Mouse (Mus musculus) thymus, adult 18-20 months (tissue): Measurements from ENCODE around the gene Trpm8.

Experiments used
- DNase-seq, 2 experiments: peaks; one replicate each; pipeline ENCODE4 v3.0.0; 2022; ENCODE audit warnings: mixed read lengths in 2 of 2

The Trpm8 gene

DNA sequence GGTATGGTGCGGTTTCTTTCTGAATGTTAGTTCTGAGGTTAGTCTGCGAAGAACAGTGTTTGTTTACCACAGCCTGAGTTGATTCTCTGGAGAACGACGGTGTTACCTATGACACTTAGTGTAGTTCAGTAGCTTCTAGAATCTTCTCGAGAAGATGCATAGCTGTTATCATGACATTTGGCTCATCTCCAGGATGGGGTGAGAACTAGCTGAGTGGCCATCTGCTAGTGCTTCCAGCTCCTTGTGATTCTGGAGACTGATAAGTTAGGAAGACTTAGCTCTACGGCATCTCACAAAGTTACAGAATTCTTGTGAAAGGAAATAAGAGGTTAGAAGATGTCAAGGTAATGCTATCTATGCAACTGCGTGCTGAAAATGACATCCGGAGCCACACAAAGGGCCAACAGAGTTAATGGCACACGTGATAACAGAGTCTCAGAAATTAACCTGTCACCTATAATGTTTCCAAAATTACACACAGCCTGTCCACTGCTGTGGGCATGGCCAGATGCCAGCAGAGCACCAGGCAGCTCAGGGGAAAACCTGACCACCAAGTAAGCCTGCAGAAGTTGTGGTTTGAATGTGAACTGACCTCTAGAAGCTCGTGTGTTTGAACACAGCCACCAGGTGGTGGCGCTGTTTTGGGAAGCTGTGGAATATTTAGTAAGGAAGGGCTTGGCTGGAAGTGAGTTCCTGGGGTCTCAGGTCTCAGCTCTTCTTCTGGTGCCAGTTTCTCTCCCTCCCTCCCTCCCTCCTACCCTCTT, 89.6 kb downstream of the Trpm8 start:
- no peak for DNase-seq

DNA sequence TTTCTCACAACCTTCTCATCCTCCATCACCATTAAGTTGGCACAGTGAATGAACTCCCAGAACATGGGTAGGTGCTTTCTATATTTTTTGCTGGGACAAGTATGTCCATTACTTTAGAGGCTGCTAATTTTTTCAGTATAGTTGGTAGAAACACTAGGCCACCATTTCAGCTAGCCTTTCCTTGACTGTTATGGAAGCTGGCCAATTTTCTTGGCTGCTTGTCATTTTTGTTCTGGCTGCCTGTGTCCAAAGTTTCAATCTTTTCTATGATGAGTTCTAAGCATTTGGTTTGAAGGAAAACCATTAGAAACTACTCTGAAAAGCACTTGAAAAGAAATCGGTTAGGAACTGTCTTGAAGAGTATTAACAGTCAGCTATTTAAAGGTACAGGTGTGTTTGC, 101.0 kb downstream of the Trpm8 start:
- DNase-seq: no peak

DNA sequence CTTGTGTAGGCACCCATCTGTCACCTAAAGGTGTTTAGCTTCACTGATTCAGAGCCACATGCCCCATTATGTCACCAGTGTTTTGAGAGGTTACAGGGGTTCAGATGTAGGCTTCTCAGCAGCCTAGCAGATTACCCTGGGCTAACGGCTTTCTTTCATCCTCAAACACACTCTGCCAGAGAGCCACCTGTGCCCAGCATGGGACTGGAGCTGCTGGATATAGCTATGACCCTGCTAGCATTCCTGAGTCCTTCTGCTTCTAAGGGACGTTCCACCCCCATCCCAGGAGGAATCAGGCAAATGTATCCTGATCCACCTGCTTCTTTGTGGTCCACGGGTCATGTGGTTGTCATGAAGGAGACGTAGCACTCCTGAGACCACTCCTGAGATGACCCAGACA, 114.2 kb downstream of the Trpm8 start:
- no peak for DNase-seq

DNA sequence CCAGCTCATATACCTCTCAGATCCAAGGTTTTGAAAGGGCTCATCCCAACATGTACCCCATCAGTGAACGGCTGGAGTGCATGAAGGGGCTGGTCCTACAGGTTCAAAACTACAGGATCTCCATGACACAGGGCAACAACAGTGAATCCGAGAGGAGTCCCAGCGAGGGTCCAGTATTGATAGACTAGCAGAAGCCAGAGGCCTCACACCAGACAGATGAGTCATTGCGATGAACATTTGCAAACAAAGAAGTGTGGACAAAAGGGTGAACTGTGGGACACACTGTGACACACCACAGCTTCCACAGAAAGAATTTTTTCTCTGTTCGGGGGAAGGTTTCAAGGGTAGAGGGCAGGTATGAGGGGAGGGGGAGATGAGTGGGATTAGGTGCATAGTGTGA, 115.9 kb downstream of the Trpm8 start:
- no peak for DNase-seq

DNA sequence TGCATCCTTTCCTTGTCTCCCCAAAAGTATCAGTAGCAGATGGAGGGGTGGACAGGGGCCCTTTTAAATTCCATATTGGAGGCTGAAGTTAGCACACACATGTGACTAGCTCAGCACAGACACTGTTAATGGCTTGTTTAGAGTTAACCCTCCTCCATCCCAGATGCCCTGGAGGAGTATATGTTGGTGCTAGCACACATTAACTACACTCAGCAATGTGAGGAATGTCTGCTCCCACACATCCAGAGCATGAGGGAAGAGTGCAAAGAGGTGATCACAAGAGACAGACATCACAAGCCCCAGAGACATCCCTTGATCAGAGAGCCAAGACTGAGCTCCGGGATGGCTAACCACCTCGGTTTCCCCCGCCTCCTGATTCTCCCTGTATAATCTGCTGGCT, 125.9 kb downstream of the Trpm8 start:
- DNase-seq: no peak

DNA sequence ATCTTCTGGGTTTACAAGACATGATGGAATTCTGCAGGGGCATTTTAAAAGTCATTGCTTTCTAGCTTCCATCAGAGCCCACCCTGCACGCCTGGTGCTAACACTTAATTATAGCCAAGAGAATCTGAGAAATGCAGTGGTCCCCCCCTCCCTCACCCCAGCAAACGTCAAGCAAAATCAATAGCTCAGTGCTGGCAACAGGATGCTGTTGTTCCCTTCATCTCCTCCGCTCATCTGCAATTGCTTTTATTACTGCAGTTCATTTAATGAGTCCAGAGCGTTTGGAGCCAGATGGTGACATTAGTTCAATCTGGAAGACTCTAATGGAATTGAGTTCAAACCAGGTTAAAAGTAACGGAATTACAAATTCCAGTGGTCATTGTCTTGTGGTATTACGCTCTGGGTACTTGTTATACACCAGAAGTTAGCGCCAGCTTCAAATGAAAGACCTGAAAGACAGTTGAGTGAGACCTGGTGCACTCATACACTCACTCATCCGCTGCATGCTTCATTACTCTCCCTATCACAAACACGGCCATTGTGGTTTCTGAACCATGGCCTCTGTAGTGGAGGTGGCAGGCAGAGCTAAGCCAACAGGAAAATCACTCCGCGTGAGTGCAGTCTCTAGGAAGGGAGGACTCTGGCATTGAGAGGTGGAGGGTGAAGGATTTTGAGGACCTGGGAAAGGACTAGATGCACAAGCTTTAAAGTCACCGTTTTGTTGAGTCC, 128.8 kb downstream of the Trpm8 start:
- DNase-seq: no peak

DNA sequence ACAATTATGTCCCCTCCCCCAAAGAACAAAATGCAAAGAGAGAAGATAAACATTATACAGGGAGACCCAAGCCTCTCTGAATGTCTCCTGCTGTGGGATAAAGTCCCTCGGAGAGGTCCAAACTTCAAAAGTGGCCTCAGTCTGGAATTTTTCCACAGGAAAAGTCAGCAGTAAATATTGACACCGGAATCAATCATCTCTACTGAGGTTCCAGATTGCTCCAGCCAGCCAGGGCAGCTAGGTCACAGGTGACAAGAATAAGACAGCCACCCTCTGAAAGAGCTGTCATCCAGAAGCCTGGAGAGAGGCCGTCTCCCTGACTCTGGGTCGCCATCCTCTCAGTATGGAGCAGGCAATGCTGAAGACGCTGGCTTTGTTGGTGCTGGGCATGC, 129.3 kb downstream of the Trpm8 start, which contains the start of gene Spp2:
Gene Spp2 (plus strand): TSS at position 155 of the 392 bp plus-strand sequence.
- DNase-seq: no peak

DNA sequence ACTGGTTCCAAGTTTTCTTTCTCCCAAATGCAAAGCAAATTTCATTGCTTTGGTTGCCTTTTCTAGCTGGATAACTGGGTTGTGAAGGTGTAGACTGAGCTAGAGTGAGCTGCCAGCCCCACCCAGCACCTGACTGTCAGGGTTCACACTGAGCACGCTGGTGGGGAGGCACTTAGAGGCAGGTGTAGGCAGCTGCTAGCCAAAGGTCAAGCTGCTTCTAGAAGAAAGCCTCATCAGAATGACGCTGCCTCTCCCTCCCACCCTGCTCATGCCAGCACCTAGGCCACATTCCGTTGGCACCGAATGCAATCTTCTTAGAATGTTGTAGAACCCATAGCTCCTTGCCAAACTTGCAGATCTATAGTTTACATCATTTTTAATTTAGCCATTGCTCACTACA, 130.9 kb downstream of the Trpm8 start:
- no peak for DNase-seq

DNA sequence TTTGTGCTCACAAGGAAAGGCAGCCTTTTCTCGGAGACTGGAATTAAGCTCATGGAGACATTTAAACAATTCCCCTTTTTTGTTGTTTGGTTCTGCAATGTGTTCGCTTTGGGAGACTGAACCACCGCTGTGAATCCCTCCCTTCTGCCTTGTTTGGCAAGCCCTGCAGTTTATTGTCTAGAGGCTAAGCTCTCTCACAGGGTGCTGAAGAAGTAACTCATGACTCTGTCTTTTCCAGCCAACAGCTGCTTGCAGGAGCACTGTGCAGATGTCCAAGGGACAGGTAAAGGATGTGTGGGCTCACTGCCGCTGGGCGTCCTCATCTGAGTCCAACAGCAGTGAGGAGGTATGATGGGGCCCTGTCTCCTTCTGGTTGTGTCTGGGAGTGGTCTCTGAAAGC, 134.6 kb downstream of the Trpm8 start:
- DNase-seq: no peak

DNA sequence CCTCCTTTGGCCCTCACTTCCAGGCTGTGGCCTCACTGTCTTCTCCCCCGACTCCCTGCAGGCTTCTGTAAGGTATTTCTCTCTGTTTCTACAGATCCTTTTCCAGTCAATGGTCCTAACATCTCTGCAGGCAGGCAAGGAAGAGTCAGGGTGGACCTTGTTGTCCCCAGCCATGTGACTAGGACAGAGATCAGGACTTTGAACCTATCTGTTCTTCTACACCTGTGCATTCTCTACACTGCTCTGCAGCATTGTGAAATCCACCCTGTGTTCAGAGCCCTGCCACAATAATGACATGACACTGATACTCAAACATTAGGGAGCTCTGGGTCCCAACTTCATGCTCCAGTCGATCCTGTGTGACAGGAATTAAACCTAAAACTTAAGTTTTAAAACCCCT, 141.5 kb downstream of the Trpm8 start:
- DNase-seq: no peak

DNA sequence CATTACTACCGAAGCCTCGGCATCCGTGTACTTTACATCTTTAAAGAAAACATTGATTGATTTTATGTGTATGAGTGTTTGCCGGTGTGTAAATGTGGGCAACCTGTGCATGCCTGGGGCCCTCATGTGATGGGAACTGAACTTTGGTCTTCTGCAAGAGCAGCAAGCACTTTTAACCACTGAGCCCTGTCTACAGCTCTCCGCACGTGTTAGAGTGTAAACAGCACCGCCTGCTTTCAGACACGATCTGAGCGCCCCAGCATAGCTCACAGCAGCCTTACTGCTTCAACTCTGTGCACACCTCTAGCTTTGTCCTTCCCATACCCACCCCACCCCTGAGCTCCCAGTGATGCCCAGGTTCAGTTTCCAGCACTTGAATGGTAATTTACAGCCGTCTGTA, 144.6 kb downstream of the Trpm8 start:
- no peak for DNase-seq

DNA sequence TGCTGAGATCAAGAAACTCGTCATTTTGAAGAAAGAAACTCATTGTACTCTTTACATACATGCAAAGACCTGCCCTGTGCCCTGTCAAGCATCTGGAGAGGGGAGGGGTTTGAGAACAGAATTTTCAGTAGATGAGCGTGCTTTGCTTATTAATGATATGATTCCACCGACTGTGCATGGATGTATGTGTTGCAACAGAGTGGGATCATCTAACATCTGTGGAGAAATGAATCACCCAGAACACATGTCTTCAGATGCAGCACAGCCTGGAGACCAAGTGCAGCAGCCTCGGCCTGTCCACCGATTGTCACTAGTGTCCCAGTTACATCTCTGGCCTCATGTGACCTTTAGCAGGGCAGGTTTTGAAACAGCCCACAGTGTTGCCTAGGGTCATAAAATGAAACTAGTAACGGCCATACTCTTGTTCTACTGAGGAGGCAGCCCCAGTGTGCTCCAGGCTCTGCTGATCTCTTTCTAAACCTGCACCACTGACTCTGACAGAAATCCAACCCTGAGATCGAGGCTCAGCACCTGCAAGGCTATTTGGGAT, 145.5 kb downstream of the Trpm8 start:
- no peak for DNase-seq

DNA sequence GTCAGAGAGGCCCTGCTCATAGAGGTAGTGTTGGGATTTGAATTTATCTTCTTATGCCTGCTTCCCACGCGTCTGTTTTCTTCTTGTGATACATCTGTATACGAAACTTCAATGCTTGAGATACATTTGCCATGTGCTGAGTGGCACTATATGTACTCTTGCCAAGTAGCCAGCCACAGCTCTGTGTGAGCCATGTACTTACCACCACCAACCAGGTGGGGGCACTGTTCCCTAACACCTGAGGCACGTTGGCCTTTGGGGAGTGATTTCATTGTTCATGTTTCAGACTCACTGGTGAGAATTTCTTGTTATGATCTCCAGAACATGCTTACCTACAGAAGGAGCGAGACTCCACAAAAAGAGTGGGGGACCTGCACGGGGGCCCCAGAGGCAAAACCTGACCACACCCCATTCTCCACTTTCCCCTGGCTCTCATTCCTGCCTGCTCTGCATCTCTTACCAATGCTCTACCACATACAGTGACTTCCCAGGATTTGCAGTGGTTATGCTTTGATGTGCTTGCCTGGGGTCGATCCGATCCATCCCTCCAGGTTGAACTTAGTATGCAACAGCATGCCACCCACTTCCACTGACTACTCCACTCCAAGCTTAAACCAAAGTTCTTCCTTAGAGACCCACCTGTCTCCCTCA, 147.3 kb downstream of the Trpm8 start:
- DNase-seq: peak; percentile 30 to 39

DNA sequence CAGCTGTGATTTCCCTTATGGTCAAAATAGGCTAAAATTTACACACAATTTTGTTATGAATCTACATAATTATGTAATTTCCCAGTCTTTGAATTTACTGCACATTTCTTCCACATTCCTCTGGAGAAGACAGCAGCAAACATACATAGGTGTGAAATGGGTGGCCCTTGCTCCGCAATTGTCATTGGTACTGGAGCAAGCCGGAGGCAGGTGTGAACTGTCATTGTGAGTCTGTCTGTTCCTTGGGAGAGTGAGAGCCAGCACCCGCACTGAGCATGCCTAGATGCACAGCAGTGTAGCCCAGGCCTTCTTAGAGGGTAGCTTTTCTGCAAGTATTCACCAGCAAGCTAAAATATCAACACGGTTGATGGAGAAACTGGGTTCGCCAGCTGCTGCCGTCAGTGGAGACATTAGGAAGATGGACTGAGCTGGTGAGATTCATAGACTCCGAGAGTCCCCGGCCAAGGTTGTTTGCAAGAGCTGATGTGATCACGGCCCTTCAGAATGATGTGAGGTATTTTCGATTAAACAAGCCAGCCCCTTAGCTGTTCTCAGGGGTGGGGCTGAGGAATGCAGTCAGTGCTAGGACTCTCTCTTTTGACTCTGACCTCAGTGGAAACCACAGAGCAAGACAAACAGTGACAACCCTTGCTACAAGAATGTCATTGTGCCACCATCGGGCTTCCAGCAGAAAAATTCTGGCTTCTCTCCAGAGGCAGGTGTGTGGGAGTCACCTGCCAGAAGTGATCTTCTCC, 150.7 kb downstream of the Trpm8 start:
- DNase-seq: no peak

DNA sequence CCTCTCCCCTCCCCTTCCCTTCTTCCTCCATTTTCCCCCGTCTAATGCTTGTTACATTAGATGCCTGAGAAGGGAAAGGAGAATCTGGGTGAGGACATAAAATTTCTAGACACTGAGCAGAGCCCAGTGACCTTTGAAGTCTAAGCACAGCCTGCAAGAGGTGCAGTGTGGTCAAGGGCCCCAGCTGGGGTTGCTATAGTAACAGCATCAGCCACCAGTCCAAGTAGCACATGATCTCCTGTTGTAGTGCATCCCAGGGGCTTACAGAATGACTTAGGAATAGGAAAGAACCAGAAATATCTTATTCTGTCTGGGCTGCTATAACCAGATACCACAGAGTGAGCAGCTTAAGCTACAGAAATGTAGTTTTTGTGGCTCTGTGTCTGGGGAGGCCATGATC, 152.0 kb downstream of the Trpm8 start:
- DNase-seq: no peak

DNA sequence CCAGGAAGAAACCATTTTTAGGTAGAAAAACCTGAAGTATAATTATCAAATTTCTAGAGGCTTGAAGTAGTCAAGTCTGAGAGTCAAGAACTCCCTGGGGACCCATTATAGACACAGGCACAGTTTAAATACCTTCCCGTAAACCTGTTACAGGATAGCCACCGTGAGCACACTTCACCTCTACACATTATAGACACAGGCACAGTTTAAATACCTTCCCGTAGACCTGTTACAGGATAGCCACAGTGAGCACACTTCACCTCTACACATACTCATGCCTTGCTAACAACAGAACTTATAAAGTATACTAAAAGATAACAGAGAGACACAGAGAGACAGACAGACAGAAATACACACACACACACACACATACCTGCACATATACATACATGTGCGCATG, 153.8 kb downstream of the Trpm8 start:
- no peak for DNase-seq

DNA sequence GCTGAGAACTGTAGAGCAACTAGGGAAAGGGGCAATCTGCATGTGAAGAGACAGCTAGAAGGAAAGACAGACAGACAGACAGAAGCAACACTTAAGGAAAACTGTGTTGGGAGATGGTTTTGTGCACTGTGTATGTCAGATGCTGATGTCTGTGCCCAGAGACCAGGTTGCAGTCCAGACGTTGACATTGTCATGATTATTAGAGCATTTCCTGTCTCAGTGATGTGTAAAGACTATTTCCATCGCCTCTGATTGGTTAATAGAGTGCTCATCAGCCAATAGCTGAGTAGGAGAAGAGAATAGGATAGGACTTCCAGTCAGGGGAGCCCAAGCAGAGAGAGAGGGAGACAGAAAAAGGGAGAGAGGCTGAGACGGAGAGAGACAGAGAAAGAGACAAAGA, 155.1 kb downstream of the Trpm8 start:
- DNase-seq: no peak

DNA sequence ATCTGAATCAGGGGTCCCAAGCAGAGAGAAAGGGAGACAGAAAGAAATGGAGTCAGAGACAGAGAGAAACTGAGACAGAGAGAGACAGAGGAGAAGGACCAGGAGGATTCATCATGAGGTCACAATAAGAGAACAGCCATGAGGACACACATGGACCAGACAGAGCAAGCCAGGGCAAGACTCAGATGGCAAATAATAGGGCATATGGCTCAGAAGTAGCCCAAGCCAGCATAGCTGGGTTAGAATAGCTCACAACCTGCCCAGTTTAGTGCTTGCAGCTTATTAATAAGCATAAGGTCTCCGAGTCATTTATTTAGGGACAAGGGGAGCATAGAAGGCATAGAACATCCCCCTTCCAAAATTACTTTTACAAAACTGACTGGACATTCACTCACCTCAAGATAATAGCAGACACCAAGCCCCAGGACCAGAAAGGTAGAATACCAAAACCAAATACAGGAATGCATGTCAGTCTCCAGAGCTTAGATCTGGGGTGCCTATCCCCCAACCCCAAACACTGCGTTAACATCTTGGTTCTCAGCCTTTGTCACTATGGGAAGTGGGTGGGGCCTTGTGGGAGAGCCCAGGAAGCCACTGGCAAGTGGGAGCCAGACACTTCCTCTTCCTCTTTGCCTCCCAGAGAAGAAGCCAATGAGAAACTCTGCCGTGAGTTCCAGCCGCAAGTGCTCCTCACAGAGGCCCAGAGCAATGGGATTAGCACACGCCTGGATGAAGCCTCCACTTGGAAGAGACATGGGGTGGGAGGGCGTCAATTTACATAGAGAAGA, 155.8 kb downstream of the Trpm8 start:
- no peak for DNase-seq

DNA sequence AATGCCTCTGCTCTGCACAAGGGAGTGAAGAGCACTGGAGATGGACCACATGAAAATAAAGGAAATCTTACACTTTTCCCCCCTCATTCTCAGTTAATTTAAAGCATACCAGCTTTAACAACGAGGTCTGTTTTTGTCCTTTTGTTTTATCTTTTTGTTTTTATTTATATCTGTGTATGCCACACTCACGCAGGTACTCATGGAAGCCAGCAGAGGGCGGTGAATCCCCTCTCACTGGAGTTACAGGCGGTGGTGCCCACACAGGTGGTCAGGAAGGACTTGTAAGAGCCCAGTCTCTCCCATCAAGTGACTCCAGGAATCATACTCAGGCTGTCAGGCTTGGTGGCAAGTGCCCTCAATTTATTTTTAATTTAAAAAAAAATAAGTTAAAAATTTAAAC, 156.6 kb downstream of the Trpm8 start:
- no peak for DNase-seq

DNA sequence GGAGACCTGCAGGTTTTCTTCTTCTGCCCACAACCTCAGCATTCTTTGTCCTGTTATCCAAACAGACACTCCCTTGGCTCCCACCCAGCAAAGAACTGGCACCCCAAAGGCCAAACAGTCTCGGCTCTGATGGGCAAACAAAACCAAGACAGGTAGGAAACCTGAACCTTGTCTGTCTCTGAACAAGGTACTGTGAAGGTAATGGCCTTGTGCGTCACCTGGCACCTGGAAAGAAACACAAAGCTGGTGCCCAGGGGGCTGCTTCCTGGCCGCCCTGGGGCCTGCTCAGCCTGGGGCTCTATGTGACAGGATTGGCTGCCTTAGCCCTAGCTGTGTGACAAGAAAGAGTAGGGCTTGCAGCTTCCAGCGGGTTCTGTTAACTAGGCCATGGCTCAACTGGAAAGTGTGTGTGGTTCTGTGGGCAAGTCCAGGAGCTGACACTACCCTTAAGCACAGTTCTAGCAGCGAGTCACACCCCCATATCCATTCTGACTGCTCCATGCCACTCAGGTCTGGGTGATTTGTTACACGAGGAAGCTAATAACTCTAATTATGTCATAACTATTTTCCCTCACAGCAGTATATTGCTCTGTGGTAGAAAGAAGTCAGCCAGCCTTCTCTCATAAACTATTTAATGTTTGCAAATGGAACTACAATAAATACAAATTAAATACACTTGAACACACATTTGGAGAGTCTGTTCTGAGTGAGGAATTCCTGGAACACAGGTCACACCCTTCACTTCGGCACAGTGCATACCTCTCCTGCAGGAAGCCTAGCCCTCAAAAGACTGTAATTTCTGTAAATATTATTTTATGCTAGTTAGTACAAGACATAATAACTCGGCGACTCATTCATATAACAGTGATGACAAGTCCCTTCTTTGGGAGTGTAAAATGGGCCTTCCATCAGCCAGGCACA, 160.0 kb downstream of the Trpm8 start:
- DNase-seq: no peak
